Mouse (Mus musculus) sigmoid colon, adult 10 weeks (tissue): ENCODE measurements around the gene Zfp263. TPM values are rescaled to one million over a fixed set of nuclear protein-coding genes. Genes with fewer than 3 reads are reported as not detected.

ENCODE experiments used
- polyA plus RNA-seq: library from polyadenylated mRNA; stranded (reverse); fragments of 350-450 nt; fragmentation: Illumina TruSeq; extraction: RNeasy Lipid Tissue Mini Kit (QIAGEN cat#74804); gene quantifications from one replicate; pipeline ENCODE4 v1.2.3, GENCODE M21; 2014; ENCODE audit warnings: low read depth, low replicate concordance

Zfp263 gene
- 50.2 TPM for polyA plus RNA-seq

DNA sequence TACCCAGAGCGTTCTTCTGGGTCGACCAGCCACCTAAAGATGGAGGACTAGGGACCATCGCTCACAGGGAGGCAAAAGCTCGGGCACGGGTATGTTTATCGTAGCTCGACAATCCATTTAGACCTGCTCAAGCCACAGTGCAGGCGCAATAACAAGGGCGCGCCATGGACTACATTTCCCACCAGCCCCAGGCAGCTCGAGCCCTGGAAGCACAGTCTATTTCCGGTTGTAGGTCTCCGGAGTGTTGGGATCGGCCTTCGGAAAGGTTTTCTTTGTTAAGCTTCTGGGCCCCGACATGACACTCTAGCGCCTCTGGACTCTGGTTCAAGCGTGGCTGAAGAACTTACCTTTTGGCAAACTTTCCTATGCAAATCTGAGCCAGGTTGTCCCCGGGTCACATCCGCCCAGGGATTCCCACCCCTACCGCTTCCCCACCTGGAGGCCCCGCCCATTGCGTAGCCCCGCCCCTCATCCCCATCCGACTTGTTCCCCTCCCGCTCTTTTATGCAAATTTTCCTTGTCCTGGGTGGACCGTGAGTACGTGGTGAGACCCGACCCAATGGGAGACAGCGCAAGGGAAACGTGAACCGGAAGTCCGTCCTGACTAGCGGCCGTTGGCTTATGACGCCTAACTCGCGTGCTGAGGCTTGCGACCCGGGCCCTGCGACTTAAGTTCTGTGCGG lies at the start of gene Zfp263:
TSS of gene Zfp263 (plus strand) at position 591 of the 683 bp plus-strand sequence.

DNA sequence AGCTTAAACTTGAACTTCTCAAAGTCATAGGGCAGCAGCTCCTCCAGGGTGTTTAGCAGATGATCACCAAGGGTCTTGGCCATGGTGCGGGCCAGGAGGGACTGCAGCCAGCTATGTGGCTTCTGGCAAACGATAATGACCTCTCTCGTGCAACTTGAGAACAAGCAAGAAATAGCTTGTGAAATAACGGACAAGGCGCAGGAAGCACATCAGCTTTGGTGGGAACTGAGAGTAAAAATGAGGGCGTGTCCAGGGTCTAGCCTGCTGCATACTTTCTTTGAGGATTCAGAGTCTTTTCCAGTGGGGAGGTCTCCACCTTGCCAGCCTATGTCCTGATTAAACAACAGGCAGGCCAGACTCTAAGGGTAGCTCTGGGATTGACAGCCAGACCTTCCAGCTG lies 25.9 kb upstream of the Zfp263 start, which contains the start of gene Mefv:
TSS of gene Mefv (minus strand) at position 118 of the 400 bp plus-strand sequence.

Other genes with a start within 250 kb of the Zfp263 start
- not detected for gene Olfr161, start 153.1 kb upstream of the Zfp263 start, polyA plus RNA-seq
- gene Mefv, start 26.0 kb upstream of the Zfp263 start, polyA plus RNA-seq, result 0.91 TPM
- gene Olfr15, start 86.8 kb downstream of the Zfp263 start, polyA plus RNA-seq, result not detected
- gene Zfp174, start 103.2 kb downstream of the Zfp263 start, polyA plus RNA-seq, result 4.1 TPM
- gene Naa60, start 128.3 kb downstream of the Zfp263 start, polyA plus RNA-seq, result 132 TPM
- 17.8 TPM for gene Zfp597, start 140.5 kb downstream of the Zfp263 start, polyA plus RNA-seq
- 1.3 TPM for gene Gm20695, start 140.6 kb downstream of the Zfp263 start, polyA plus RNA-seq
- not detected for gene 1700037C18Rik, start 164.6 kb downstream of the Zfp263 start, polyA plus RNA-seq
- 19.5 TPM for gene Cluap1, start 164.7 kb downstream of the Zfp263 start, polyA plus RNA-seq
- gene Nlrc3, start 232.5 kb downstream of the Zfp263 start, polyA plus RNA-seq, result 1.4 TPM